Mouse (Mus musculus): ENCODE results near the gene Gpsm2. TPM values are rescaled to one million over a fixed set of nuclear protein-coding genes. Genes with fewer than 3 reads are reported as not detected.

Gene Gpsm2
- polyA plus RNA-seq (2014; fragmentation: Nextera tagmentation; extraction: Ambion mirVana): 27.5 and 30.4 TPM in 2 replicates

- peak within 1 kb of the TSS; percentile 67 for H3K4me2 ChIP-seq (ENCODE audit: low read length)
- ATAC-seq (ENCODE audit: insufficient number of reproducible peaks, insufficient read depth, low FRiP score, low read depth): peak; percentile 99
- WGBS: 3% methylated on average over 43 of the region's 53 CpGs
Observed at GRCm38 (mm10) chr3:108722036-108722872, at the start of gene Gpsm2. Gene Gpsm2 (minus strand): TSS chr3:108722309.

DNA sequence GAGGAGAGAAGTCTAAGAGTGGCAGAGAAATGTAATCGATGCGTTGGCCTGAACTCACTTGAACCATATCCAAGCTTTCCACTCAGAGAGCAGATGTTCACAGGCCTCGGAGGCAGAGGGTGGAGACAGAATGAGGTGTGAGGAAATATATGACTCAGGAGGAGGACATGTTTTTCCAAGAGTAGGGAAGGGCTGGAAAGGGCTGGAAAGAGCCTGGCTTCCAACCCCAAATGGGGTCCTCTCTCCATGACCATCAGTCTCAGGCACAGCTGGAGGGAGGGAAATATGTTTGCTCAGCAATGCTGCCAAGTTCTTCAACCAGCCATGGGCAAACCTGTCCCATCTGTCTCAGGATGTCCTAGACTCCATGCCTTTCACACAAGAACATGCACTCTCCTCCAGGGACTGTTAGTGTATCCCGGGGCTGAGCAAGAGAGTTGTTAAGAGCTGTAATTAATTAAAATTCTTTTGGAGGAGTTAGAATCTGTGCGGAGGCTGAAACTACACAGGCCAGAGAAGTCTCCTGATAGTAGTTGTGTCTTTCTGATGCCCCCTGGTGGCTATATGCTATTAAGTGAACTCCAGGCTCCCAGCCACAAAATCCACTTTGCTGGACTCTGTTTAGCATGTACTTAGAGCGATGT is 48.7 kb upstream of the Gpsm2 start:
- no peak overlapping the region for H3K4me2 ChIP-seq (ENCODE audit: low read length)
- H3K27ac ChIP-seq (replicated peaks in 1 of 2; ENCODE audit: control insufficient read depth in 1 of 2, insufficient read depth in 1 of 2, low read depth in 2 of 2, low read length in 2 of 2): peak overlapping the region in 1 of 2 experiments; percentile 38; a peak in 2 of 4 replicates
- no peaks in the 10 kb centered on the region for H3K36me3 ChIP-seq (ENCODE audit: control insufficient read depth, insufficient read depth, low read length)
- no peaks in the 10 kb centered on the region for H3K9me3 ChIP-seq (ENCODE audit: control insufficient read depth, low read length)
- H3K27me3 ChIP-seq (ENCODE audit: control insufficient read depth, insufficient read depth, low read length): peaks cover 5% of the 10 kb centered on the region; the same call in 1 of the 2 replicates
- no peaks in the 10 kb centered on the region for H3K4me1 ChIP-seq (ENCODE audit: control insufficient read depth in 2 of 2, insufficient read depth in 2 of 2, low read length in 2 of 2)
- 21% methylated on average over 6 of the region's 6 CpGs for WGBS
- ATAC-seq (ENCODE audit: insufficient number of reproducible peaks, insufficient read depth, low FRiP score, low read depth): peak; percentile 58; the same call in 1 of the 2 replicates
- no peak overlapping the region for H3K4me3 ChIP-seq (ENCODE audit: control insufficient read depth in 1 of 2, insufficient read depth in 1 of 2, low read depth in 1 of 2, low read length in 2 of 2)
- H3K9ac ChIP-seq (ENCODE audit: low read length): no peak overlapping the region

More at GRCm38 (mm10) chr3:108722036-108722872, at the start of gene Gpsm2:
- Histone ChIP-seq H3K4me1 (ENCODE audit: control insufficient read depth in 2 of 2, insufficient read depth in 2 of 2, low read length in 2 of 2) (0 out of 4 replicates have a peak, but pooled peaks cover 0 to 6% of the 10 kb centered on the region in 2 experiments), H3K27me3 (ENCODE audit: control insufficient read depth, insufficient read depth, low read length) (no peaks in the 10 kb centered on the region), H3K27ac (replicated peaks in 1 of 2; ENCODE audit: control insufficient read depth in 1 of 2, insufficient read depth in 1 of 2, low read depth in 2 of 2, low read length in 2 of 2) (peak within 1 kb of the TSS; percentile 83 to 85), H3K36me3 (ENCODE audit: control insufficient read depth, insufficient read depth, low read length) (no peaks in the 10 kb centered on the region), H3K9ac (ENCODE audit: low read length) (peak within 1 kb of the TSS; percentile 91), H3K4me3 (ENCODE audit: control insufficient read depth in 1 of 2, insufficient read depth in 1 of 2, low read depth in 1 of 2, low read length in 2 of 2) (peak within 1 kb of the TSS; percentile 65 to 86), H3K9me3 (ENCODE audit: control insufficient read depth, low read length) (no peaks in the 10 kb centered on the region)

DNA sequence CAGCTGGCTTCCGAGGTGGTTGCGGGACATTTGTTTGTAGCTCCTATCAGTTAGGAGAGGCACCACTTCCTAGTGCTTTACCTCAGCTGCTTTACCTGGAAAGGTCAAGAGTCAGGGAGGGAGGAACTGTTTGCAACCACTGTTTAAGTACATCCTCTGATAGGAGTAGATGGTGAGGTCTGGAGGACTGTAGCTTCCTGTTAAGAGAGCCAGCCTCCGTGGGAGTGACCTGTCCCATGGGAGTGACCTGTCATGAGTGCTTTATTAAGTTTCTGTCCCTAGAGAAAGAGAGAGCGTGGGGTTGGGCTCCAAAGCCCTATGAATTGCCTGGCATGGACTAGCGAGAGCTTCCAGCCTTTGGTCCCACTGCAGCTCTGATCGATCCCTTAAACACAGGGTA is 47.4 kb upstream of the Gpsm2 start:
- no peak overlapping the region for H3K4me3 ChIP-seq (ENCODE audit: control insufficient read depth in 1 of 2, insufficient read depth in 1 of 2, low read depth in 1 of 2, low read length in 2 of 2)
- H3K4me1 ChIP-seq (ENCODE audit: control insufficient read depth in 2 of 2, insufficient read depth in 2 of 2, low read length in 2 of 2): no peaks in the 10 kb centered on the region; a peak in 1 of 4 replicates
- H3K9ac ChIP-seq (ENCODE audit: low read length): no peak overlapping the region
- 70% methylated on average over 6 of the region's 6 CpGs for WGBS
- H3K27ac ChIP-seq (replicated peaks in 1 of 2; ENCODE audit: control insufficient read depth in 1 of 2, insufficient read depth in 1 of 2, low read depth in 2 of 2, low read length in 2 of 2): no peak overlapping the region
- H3K36me3 ChIP-seq (ENCODE audit: control insufficient read depth, insufficient read depth, low read length): no peaks in the 10 kb centered on the region
- H3K9me3 ChIP-seq (ENCODE audit: control insufficient read depth, low read length): no peaks in the 10 kb centered on the region
- no peaks in the 10 kb centered on the region for H3K27me3 ChIP-seq (ENCODE audit: control insufficient read depth, insufficient read depth, low read length)
- no peak overlapping the region for H3K4me2 ChIP-seq (ENCODE audit: low read length)
- no peak for ATAC-seq (ENCODE audit: insufficient number of reproducible peaks, insufficient read depth, low FRiP score, low read depth)

GRCm38 (mm10) chr3:108767416-108767815 is 45.3 kb upstream of the Gpsm2 start:
- Histone ChIP-seq H3K4me3 (ENCODE audit: control insufficient read depth in 1 of 2, insufficient read depth in 1 of 2, low read depth in 1 of 2, low read length in 2 of 2) (no peak overlapping the region), H3K4me1 (ENCODE audit: control insufficient read depth in 2 of 2, insufficient read depth in 2 of 2, low read length in 2 of 2) (no peaks in the 10 kb centered on the region; a peak in 1 of 4 replicates), H3K27ac (replicated peaks in 1 of 2; ENCODE audit: control insufficient read depth in 1 of 2, insufficient read depth in 1 of 2, low read depth in 2 of 2, low read length in 2 of 2) (no peak overlapping the region), H3K9me3 (ENCODE audit: control insufficient read depth, low read length) (no peaks in the 10 kb centered on the region), H3K4me2 (ENCODE audit: low read length) (no peak overlapping the region), H3K9ac (ENCODE audit: low read length) (no peak overlapping the region), H3K36me3 (ENCODE audit: control insufficient read depth, insufficient read depth, low read length) (no peaks in the 10 kb centered on the region), H3K27me3 (ENCODE audit: control insufficient read depth, insufficient read depth, low read length) (no peaks in the 10 kb centered on the region)
- no peak for ATAC-seq (ENCODE audit: insufficient number of reproducible peaks, insufficient read depth, low FRiP score, low read depth)
- WGBS: 59% methylated on average over 10 of the region's 10 CpGs

DNA sequence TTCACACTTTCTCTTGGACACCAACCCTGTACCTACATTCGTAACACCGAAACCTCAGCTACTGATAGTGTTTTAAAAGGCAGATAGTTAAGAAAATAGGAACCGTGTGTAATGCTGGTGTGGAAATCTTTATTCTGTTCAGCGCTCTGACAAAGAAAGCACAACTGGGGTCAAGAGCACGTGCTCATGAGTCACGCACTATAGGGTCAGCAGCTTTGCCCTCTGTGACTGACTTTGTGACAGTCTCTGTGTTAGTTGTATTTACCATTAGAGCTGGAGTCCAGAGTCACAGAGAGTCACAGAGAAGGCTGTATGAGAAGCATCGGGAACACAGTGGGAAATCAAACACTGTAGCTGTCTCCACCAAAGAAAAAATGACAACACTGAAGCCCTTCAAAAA is 44.8 kb upstream of the Gpsm2 start:
- Histone ChIP-seq H3K9ac (ENCODE audit: low read length) (no peak overlapping the region), H3K4me2 (ENCODE audit: low read length) (no peak overlapping the region), H3K27me3 (ENCODE audit: control insufficient read depth, insufficient read depth, low read length) (no peaks in the 10 kb centered on the region), H3K9me3 (ENCODE audit: control insufficient read depth, low read length) (no peaks in the 10 kb centered on the region), H3K27ac (replicated peaks in 1 of 2; ENCODE audit: control insufficient read depth in 1 of 2, insufficient read depth in 1 of 2, low read depth in 2 of 2, low read length in 2 of 2) (no peak overlapping the region), H3K4me3 (ENCODE audit: control insufficient read depth in 1 of 2, insufficient read depth in 1 of 2, low read depth in 1 of 2, low read length in 2 of 2) (no peak overlapping the region), H3K36me3 (ENCODE audit: control insufficient read depth, insufficient read depth, low read length) (no peaks in the 10 kb centered on the region), H3K4me1 (ENCODE audit: control insufficient read depth in 2 of 2, insufficient read depth in 2 of 2, low read length in 2 of 2) (no peaks in the 10 kb centered on the region; a peak in 1 of 4 replicates)
- 70% methylated on average over 7 of the region's 7 CpGs for WGBS
- ATAC-seq (ENCODE audit: insufficient number of reproducible peaks, insufficient read depth, low FRiP score, low read depth): no peak

DNA sequence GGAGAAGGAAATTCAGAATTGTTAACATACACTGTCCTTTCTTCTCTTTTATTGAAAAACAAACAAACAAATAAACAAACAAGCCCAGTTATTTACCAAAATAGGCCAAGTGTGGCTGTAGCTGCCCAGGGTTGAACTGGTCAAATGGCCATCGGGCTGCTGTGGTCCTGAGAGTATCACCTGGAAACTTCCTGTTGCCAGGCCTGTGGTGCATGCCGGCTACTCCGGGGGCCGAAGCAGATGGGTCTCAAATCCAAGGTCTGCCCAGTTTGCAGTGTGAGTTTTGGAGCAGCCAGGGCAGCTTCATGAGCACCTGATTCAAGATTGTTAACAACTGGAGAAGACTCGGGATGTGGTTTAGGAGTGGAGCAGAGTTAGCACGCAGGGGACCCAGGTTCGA is 43.4 kb upstream of the Gpsm2 start:
- H3K27me3 ChIP-seq (ENCODE audit: control insufficient read depth, insufficient read depth, low read length): no peaks in the 10 kb centered on the region
- no peaks in the 10 kb centered on the region for H3K9me3 ChIP-seq (ENCODE audit: control insufficient read depth, low read length)
- WGBS: 81% methylated on average over 7 of the region's 7 CpGs
- no peaks in the 10 kb centered on the region for H3K36me3 ChIP-seq (ENCODE audit: control insufficient read depth, insufficient read depth, low read length)
- no peak overlapping the region for H3K9ac ChIP-seq (ENCODE audit: low read length)
- H3K4me2 ChIP-seq (ENCODE audit: low read length): no peak overlapping the region
- ATAC-seq (ENCODE audit: insufficient number of reproducible peaks, insufficient read depth, low FRiP score, low read depth): no peak
- H3K4me3 ChIP-seq (ENCODE audit: control insufficient read depth in 1 of 2, insufficient read depth in 1 of 2, low read depth in 1 of 2, low read length in 2 of 2): no peak overlapping the region
- no peaks in the 10 kb centered on the region; a peak in 1 of 4 replicates for H3K4me1 ChIP-seq (ENCODE audit: control insufficient read depth in 2 of 2, insufficient read depth in 2 of 2, low read length in 2 of 2)
- no peak overlapping the region for H3K27ac ChIP-seq (replicated peaks in 1 of 2; ENCODE audit: control insufficient read depth in 1 of 2, insufficient read depth in 1 of 2, low read depth in 2 of 2, low read length in 2 of 2)

DNA sequence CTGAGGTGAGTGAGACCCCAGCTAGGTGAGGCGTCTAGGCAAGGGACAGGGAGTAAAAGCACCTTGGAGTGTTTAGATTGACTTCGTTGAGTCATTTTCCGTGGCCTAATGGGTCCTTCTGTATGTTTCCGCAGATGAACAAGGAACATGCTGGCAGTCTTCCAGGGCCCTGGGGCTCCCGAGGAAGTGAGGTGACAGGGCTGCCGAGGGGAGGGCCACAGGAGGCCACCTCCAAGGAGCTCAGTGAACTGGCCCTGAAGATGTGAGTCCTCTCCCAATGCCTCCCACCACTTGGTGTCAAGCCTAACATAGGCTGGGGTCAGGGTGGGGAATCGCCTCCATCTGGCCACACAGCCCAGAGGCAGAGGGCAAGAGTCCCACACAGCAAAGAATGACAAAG is 42.9 kb upstream of the Gpsm2 start:
- H3K4me3 ChIP-seq (ENCODE audit: control insufficient read depth in 1 of 2, insufficient read depth in 1 of 2, low read depth in 1 of 2, low read length in 2 of 2): no peak overlapping the region
- no peak for ATAC-seq (ENCODE audit: insufficient number of reproducible peaks, insufficient read depth, low FRiP score, low read depth)
- no peak overlapping the region for H3K4me2 ChIP-seq (ENCODE audit: low read length)
- 50% methylated on average over 7 of the region's 7 CpGs for WGBS
- no peaks in the 10 kb centered on the region for H3K36me3 ChIP-seq (ENCODE audit: control insufficient read depth, insufficient read depth, low read length)
- H3K27me3 ChIP-seq (ENCODE audit: control insufficient read depth, insufficient read depth, low read length): no peaks in the 10 kb centered on the region
- H3K4me1 ChIP-seq (ENCODE audit: control insufficient read depth in 2 of 2, insufficient read depth in 2 of 2, low read length in 2 of 2): no peaks in the 10 kb centered on the region; a peak in 1 of 4 replicates
- H3K27ac ChIP-seq (replicated peaks in 1 of 2; ENCODE audit: control insufficient read depth in 1 of 2, insufficient read depth in 1 of 2, low read depth in 2 of 2, low read length in 2 of 2): no peak overlapping the region
- no peaks in the 10 kb centered on the region for H3K9me3 ChIP-seq (ENCODE audit: control insufficient read depth, low read length)
- no peak overlapping the region for H3K9ac ChIP-seq (ENCODE audit: low read length)

All from heart, embryonic 14.5 days (tissue).